Mouse (Mus musculus) E14TG2a.4 (cell line): Measurements from ENCODE around the gene 2310022A10Rik.

Experiments used
- H3K27me3 ChIP-seq: 2 replicates; pipeline ENCODE4 v1.6.1; 2014; ENCODE audit warnings: low read length, control low read depth; ENCODE audit not compliant: insufficient read depth
- H3K36me3 ChIP-seq: 2 replicates; pipeline ENCODE4 v1.6.1; 2014; ENCODE audit warnings: low read length, control low read depth; ENCODE audit not compliant: insufficient read depth
- H3K4me1 ChIP-seq: replicated peaks from 2 replicates; pipeline ENCODE4 v1.6.1; 2014; ENCODE audit warnings: low read depth, low read length, control low read depth
- H3K4me3 ChIP-seq: replicated peaks from 2 replicates; pipeline ENCODE4 v1.5.1; 2014; ENCODE audit warnings: mild to moderate bottlenecking, low read length
- H3K9me3 ChIP-seq: 2 replicates; pipeline ENCODE4 v1.6.1; 2014; ENCODE audit warnings: low read length, control low read depth
- CTCF ChIP-seq: conservative IDR thresholded peaks from 2 replicates; pipeline ENCODE4 v1.5.1; 2014; ENCODE audit warnings: low read length
- NANOG ChIP-seq: IDR thresholded peaks from 2 replicates; pipeline ENCODE4 v1.6.1; 2014; ENCODE audit warnings: borderline replicate concordance, low read length, mixed read lengths
- POU5F1 ChIP-seq: IDR thresholded peaks from 2 replicates; pipeline ENCODE4 v1.6.1; 2014; ENCODE audit warnings: low read length, borderline replicate concordance

2310022A10Rik gene

GRCm38 (mm10) chr7:27572133-27572532 lies 19.1 kb downstream of the 2310022A10Rik start:
- no peaks in the 10 kb centered on the region for H3K27me3 ChIP-seq
- peaks cover 87% of the 10 kb centered on the region for H3K36me3 ChIP-seq

GRCm38 (mm10) chr7:27574124-27574880 lies 21.3 kb downstream of the 2310022A10Rik start:
- Histone ChIP-seq H3K9me3 (no peaks in the 10 kb centered on the region), H3K36me3 (peaks cover 89% of the 10 kb centered on the region), H3K27me3 (no peaks in the 10 kb centered on the region), H3K4me3 (peak overlapping the region; percentile 68), H3K4me1 (peaks cover 78% of the 10 kb centered on the region)
- TF ChIP-seq POU5F1 (no peak), NANOG (no peak), CTCF (no peak)

More at GRCm38 (mm10) chr7:27572133-27572532, 19.1 kb downstream of the 2310022A10Rik start:
- Histone ChIP-seq H3K4me1 (peaks cover 88% of the 10 kb centered on the region), H3K9me3 (no peaks in the 10 kb centered on the region), H3K4me3 (peak overlapping the region; percentile 55)
- TF ChIP-seq NANOG: no peak

GRCm38 (mm10) chr7:27576914-27577313 lies 23.9 kb downstream of the 2310022A10Rik start:
- Histone ChIP-seq H3K4me3 (no peak overlapping the region), H3K9me3 (no peaks in the 10 kb centered on the region), H3K27me3 (no peaks in the 10 kb centered on the region), H3K36me3 (peaks cover 95% of the 10 kb centered on the region), H3K4me1 (peaks cover 77% of the 10 kb centered on the region)
- no peak for TF ChIP-seq NANOG
- peak; percentile 67 for TF ChIP-seq CTCF
- no peak for TF ChIP-seq POU5F1

GRCm38 (mm10) chr7:27577589-27577988 lies 24.6 kb downstream of the 2310022A10Rik start:
- H3K27me3 ChIP-seq: no peaks in the 10 kb centered on the region
- no peaks in the 10 kb centered on the region for H3K9me3 ChIP-seq
- no peak overlapping the region for H3K4me3 ChIP-seq
- H3K4me1 ChIP-seq: peaks cover 77% of the 10 kb centered on the region
- no peak for TF ChIP-seq POU5F1
- TF ChIP-seq NANOG: no peak
- TF ChIP-seq CTCF: no peak
- H3K36me3 ChIP-seq: peaks cover 96% of the 10 kb centered on the region

- H3K9me3 ChIP-seq: no peaks in the 10 kb centered on the region
- H3K4me3 ChIP-seq: no peak overlapping the region
- TF ChIP-seq NANOG (no peak), CTCF (no peak), POU5F1 (no peak)
- no peaks in the 10 kb centered on the region for H3K27me3 ChIP-seq
- peaks cover 100% of the 10 kb centered on the region for H3K36me3 ChIP-seq
- H3K4me1 ChIP-seq: peaks cover 77% of the 10 kb centered on the region
These were observed 25.4 kb downstream of the 2310022A10Rik start for GRCm38 (mm10) chr7:27578465-27578864.

- peak overlapping the region; percentile 41 for H3K4me3 ChIP-seq
- peaks cover 74% of the 10 kb centered on the region for H3K4me1 ChIP-seq
- peaks cover 98% of the 10 kb centered on the region for H3K36me3 ChIP-seq
- H3K9me3 ChIP-seq: no peaks in the 10 kb centered on the region
- TF ChIP-seq NANOG: no peak
- TF ChIP-seq CTCF: no peak
- TF ChIP-seq POU5F1: no peak
- H3K27me3 ChIP-seq: no peaks in the 10 kb centered on the region
These were observed 27.5 kb downstream of the 2310022A10Rik start for GRCm38 (mm10) chr7:27580380-27581174.

GRCm38 (mm10) chr7:27586861-27587260 lies 33.8 kb downstream of the 2310022A10Rik start:
- Histone ChIP-seq H3K4me3 (no peak overlapping the region), H3K36me3 (peaks cover 39% of the 10 kb centered on the region), H3K4me1 (peaks cover 76% of the 10 kb centered on the region), H3K9me3 (no peaks in the 10 kb centered on the region), H3K27me3 (no peaks in the 10 kb centered on the region)
- no peak; the same call in 1 of the 2 replicates for TF ChIP-seq NANOG
- no peak for TF ChIP-seq POU5F1
- no peak for TF ChIP-seq CTCF

GRCm38 (mm10) chr7:27587741-27588140 lies 34.7 kb downstream of the 2310022A10Rik start:
- H3K27me3 ChIP-seq: no peaks in the 10 kb centered on the region
- peaks cover 70% of the 10 kb centered on the region for H3K4me1 ChIP-seq
- H3K9me3 ChIP-seq: no peaks in the 10 kb centered on the region
- peaks cover 30% of the 10 kb centered on the region for H3K36me3 ChIP-seq
- TF ChIP-seq POU5F1 (no peak), CTCF (no peak), NANOG (no peak)
- H3K4me3 ChIP-seq: no peak overlapping the region
